Mouse (Mus musculus) thymus, postnatal 10 days (tissue): ENCODE measurements around the gene Nmrk2.
"Not testable (repeated sequence)": the region's sequence is repeated elsewhere in the genome, so short reads cannot be mapped to it uniquely, and the experiment has no call there.

Source experiments
- DNase-seq, 2 experiments: peaks; one replicate each; pipeline ENCODE4 v3.0.0; 2021; ENCODE audit warnings: low spot score in 2 of 2

Gene Nmrk2

GRCm38 (mm10) chr10:81184765-81185164 is 17.1 kb downstream of the Nmrk2 start:
- DNase-seq = no peak

GRCm38 (mm10) chr10:81183805-81184204 is 18.0 kb downstream of the Nmrk2 start, which contains the start of gene 4930442H23Rik:
4930442H23Rik (minus strand) TSS chr10:81183849.
- DNase-seq = no peak

GRCm38 (mm10) chr10:81182336-81183333 is 19.2 kb downstream of the Nmrk2 start, which contains the start of gene Dapk3:
Dapk3 (plus strand) TSS chr10:81183005.
- DNase-seq = peak; percentile 93 to 94

GRCm38 (mm10) chr10:81181860-81182259 is 20.0 kb downstream of the Nmrk2 start:
- not testable (repeated sequence) for DNase-seq

GRCm38 (mm10) chr10:81180946-81181345 is 20.9 kb downstream of the Nmrk2 start:
- DNase-seq = no peak

GRCm38 (mm10) chr10:81179451-81180342 is 22.2 kb downstream of the Nmrk2 start:
- DNase-seq = no peak

GRCm38 (mm10) chr10:81178927-81179326 is 22.9 kb downstream of the Nmrk2 start:
- no peak for DNase-seq

- DNase-seq = no peak
Measured at GRCm38 (mm10) chr10:81177958-81178712, 23.7 kb downstream of the Nmrk2 start.

- no peak for DNase-seq
Measured at GRCm38 (mm10) chr10:81177491-81177925, 24.3 kb downstream of the Nmrk2 start.

GRCm38 (mm10) chr10:81176466-81177271 is 25.2 kb downstream of the Nmrk2 start, which contains the start of gene Eef2:
Eef2 (plus strand) TSS chr10:81176631.
- DNase-seq = peak; percentile 97 to 98

- DNase-seq = no peak
Measured at GRCm38 (mm10) chr10:81175936-81176465, 25.9 kb downstream of the Nmrk2 start.

GRCm38 (mm10) chr10:81175345-81175701 is 26.5 kb downstream of the Nmrk2 start:
- DNase-seq = not testable (repeated sequence)

GRCm38 (mm10) chr10:81174617-81175344 is 27.1 kb downstream of the Nmrk2 start:
- DNase-seq = peak; percentile 88 to 93

- peak; percentile 73 to 87 for DNase-seq
Measured at GRCm38 (mm10) chr10:81173132-81173531, 28.7 kb downstream of the Nmrk2 start.

- peak; percentile 42 to 43 for DNase-seq
Measured at GRCm38 (mm10) chr10:81169411-81169900, 32.4 kb downstream of the Nmrk2 start.

GRCm38 (mm10) chr10:81168521-81169244 is 33.2 kb downstream of the Nmrk2 start:
- DNase-seq = peak; percentile 86 to 87

GRCm38 (mm10) chr10:81168087-81168431 is 33.8 kb downstream of the Nmrk2 start:
- peak in 1 of 2 experiments; percentile 52 for DNase-seq
